Mouse (Mus musculus) midbrain, embryonic 12.5 days (tissue): Measurements from ENCODE around the gene Mapk11. TPM values are rescaled to one million over a fixed set of nuclear protein-coding genes. Genes with fewer than 3 reads are reported as not detected.
A peak's percentile ranks its signal among the peaks of the same experiment; 100 is the strongest.

Experiments used
- ATAC-seq: fragments of 200-750 bp; cut with Nextera tagmentation; 2 replicates; pipeline ENCODE4 v1.8.0; 2017; ENCODE audit warnings: low read depth, moderate TSS enrichment, moderate library complexity; ENCODE audit not compliant: low FRiP score
- H3K27ac ChIP-seq: fragments of 300-500 bp; sonication (generic); replicated peaks from 2 replicates; pipeline ENCODE4 v1.5.1; 2016; ENCODE audit warnings: mild to moderate bottlenecking
- H3K27me3 ChIP-seq: fragments of 300-500 bp; sonication (generic); 2 replicates; pipeline ENCODE4 v1.6.1; 2016; ENCODE audit warnings: mild to moderate bottlenecking
- H3K36me3 ChIP-seq: fragments of 300-500 bp; sonication (generic); 2 replicates; pipeline ENCODE4 v1.6.1; 2016
- H3K4me1 ChIP-seq: fragments of 300-500 bp; sonication (generic); 2 replicates; pipeline ENCODE4 v1.6.1; 2016
- H3K4me2 ChIP-seq: fragments of 300-500 bp; sonication (generic); replicated peaks from 2 replicates; pipeline ENCODE4 v1.6.1; 2016; ENCODE audit warnings: mild to moderate bottlenecking, moderate library complexity
- H3K4me3 ChIP-seq: fragments of 300-500 bp; sonication (generic); 2 replicates; pipeline ENCODE4 v1.5.1; 2016; ENCODE audit warnings: mild to moderate bottlenecking
- H3K9ac ChIP-seq: fragments of 300-500 bp; sonication (generic); replicated peaks from 2 replicates; pipeline ENCODE4 v1.6.1; 2016; ENCODE audit warnings: mild to moderate bottlenecking, moderate library complexity
- H3K9me3 ChIP-seq: fragments of 300-500 bp; sonication (generic); 2 replicates; pipeline ENCODE4 v1.6.1; 2016; ENCODE audit warnings: mild to moderate bottlenecking
- WGBS: fragments of 180-500 bp; shearing (Covaris S2); methylation state at CpG from one replicate; pipeline ENCODE4 v1.1.7; 2016; 5-methylcytosine and 5-hydroxymethylcytosine counted together
- polyA plus RNA-seq: library from polyadenylated mRNA; unstranded; fragments of >200 nt; fragmentation: Nextera tagmentation; extraction: Ambion mirVana; gene quantifications from 2 replicates; pipeline ENCODE4 v1.2.1, GENCODE M21; 2016

Mapk11 gene
- polyA plus RNA-seq, 1 experiment from 2014 or later, result 45.7 TPM

- Histone ChIP-seq H3K27me3 (no peaks in the 10 kb centered on the region), H3K4me2 (peak within 1 kb of the TSS; percentile 98), H3K4me1 (peaks cover 45% of the 10 kb centered on the region), H3K9me3 (no peaks in the 10 kb centered on the region), H3K9ac (peak within 1 kb of the TSS; percentile 87), H3K27ac (peak within 1 kb of the TSS; percentile 78), H3K4me3 (peak within 1 kb of the TSS; percentile 90), H3K36me3 (peaks cover 24% of the 10 kb centered on the region)
- under 1% methylated on average over 47 of the region's 47 CpGs for WGBS
- peak; percentile 78 for ATAC-seq
These were observed 26.6 kb downstream of the Mapk11 start, which contains the start of gene Tubgcp6 for GRCm38 (mm10) chr15:89122649-89123366. TSS of gene Tubgcp6 (minus strand) at chr15:89123112.

- H3K9me3 ChIP-seq, result no peaks in the 10 kb centered on the region
- no peaks in the 10 kb centered on the region for H3K27me3 ChIP-seq
- H3K27ac ChIP-seq, result no peak overlapping the region
- no peak overlapping the region for H3K4me3 ChIP-seq
- H3K4me1 ChIP-seq, result peaks cover 30% of the 10 kb centered on the region
- no peak overlapping the region for H3K9ac ChIP-seq
- ATAC-seq, result no peak
- peaks cover 62% of the 10 kb centered on the region for H3K36me3 ChIP-seq
- H3K4me2 ChIP-seq, result no peak overlapping the region
These were observed 31.4 kb downstream of the Mapk11 start for GRCm38 (mm10) chr15:89118007-89118406.

- ATAC-seq, result no peak
- H3K9me3 ChIP-seq, result no peaks in the 10 kb centered on the region
- H3K27ac ChIP-seq, result no peak overlapping the region
- WGBS, result 81% methylated on average over 9 of the region's 9 CpGs
- H3K4me3 ChIP-seq, result no peak overlapping the region
- H3K9ac ChIP-seq, result no peak overlapping the region
- no peak overlapping the region for H3K4me2 ChIP-seq
- H3K4me1 ChIP-seq, result no peaks in the 10 kb centered on the region
- no peaks in the 10 kb centered on the region for H3K27me3 ChIP-seq
- peaks cover 92% of the 10 kb centered on the region for H3K36me3 ChIP-seq
These were observed 39.3 kb downstream of the Mapk11 start for GRCm38 (mm10) chr15:89110147-89110546.

- peaks cover 95% of the 10 kb centered on the region for H3K36me3 ChIP-seq
- H3K9me3 ChIP-seq, result no peaks in the 10 kb centered on the region
- no peak overlapping the region for H3K9ac ChIP-seq
- no peak overlapping the region for H3K27ac ChIP-seq
- H3K4me3 ChIP-seq, result no peak overlapping the region
- 97% methylated on average over 1 of the region's 1 CpGs for WGBS
- ATAC-seq, result no peak
- H3K4me1 ChIP-seq, result no peaks in the 10 kb centered on the region
- H3K27me3 ChIP-seq, result no peaks in the 10 kb centered on the region
- H3K4me2 ChIP-seq, result no peak overlapping the region
These were observed 42.5 kb downstream of the Mapk11 start for GRCm38 (mm10) chr15:89106976-89107375.

- no peaks in the 10 kb centered on the region for H3K27me3 ChIP-seq
- H3K4me1 ChIP-seq, result no peaks in the 10 kb centered on the region
- WGBS, result 89% methylated on average over 13 of the region's 13 CpGs
- H3K4me3 ChIP-seq, result no peak overlapping the region
- no peak for ATAC-seq
- H3K4me2 ChIP-seq, result no peak overlapping the region
- H3K36me3 ChIP-seq, result peaks cover 96% of the 10 kb centered on the region
- H3K9me3 ChIP-seq, result no peaks in the 10 kb centered on the region
- no peak overlapping the region for H3K27ac ChIP-seq
- H3K9ac ChIP-seq, result no peak overlapping the region
These were observed 43.4 kb downstream of the Mapk11 start for GRCm38 (mm10) chr15:89106073-89106472.

GRCm38 (mm10) chr15:89104425-89104824, 45.0 kb downstream of the Mapk11 start:
- WGBS, result 96% methylated on average over 8 of the region's 8 CpGs
- no peak overlapping the region for H3K27ac ChIP-seq
- H3K9ac ChIP-seq, result no peak overlapping the region
- no peak overlapping the region for H3K4me2 ChIP-seq
- H3K4me1 ChIP-seq, result no peaks in the 10 kb centered on the region
- peaks cover 96% of the 10 kb centered on the region for H3K36me3 ChIP-seq
- no peaks in the 10 kb centered on the region for H3K9me3 ChIP-seq
- H3K27me3 ChIP-seq, result no peaks in the 10 kb centered on the region
- H3K4me3 ChIP-seq, result no peak overlapping the region
- ATAC-seq, result no peak

- no peak for ATAC-seq
- 90% methylated on average over 10 of the region's 10 CpGs for WGBS
- H3K36me3 ChIP-seq, result peaks cover 96% of the 10 kb centered on the region
These were observed 45.5 kb downstream of the Mapk11 start for GRCm38 (mm10) chr15:89103921-89104320.

GRCm38 (mm10) chr15:89102646-89103045, 46.8 kb downstream of the Mapk11 start:
- Histone ChIP-seq H3K27me3 (no peaks in the 10 kb centered on the region), H3K9me3 (no peaks in the 10 kb centered on the region), H3K4me2 (no peak overlapping the region), H3K9ac (no peak overlapping the region), H3K36me3 (peaks cover 96% of the 10 kb centered on the region), H3K4me3 (no peak overlapping the region), H3K27ac (no peak overlapping the region), H3K4me1 (no peaks in the 10 kb centered on the region)
- 55% methylated on average over 5 of the region's 5 CpGs for WGBS
- ATAC-seq, result no peak

More at GRCm38 (mm10) chr15:89103921-89104320, 45.5 kb downstream of the Mapk11 start:
- Histone ChIP-seq H3K4me3 (no peak overlapping the region), H3K4me1 (no peaks in the 10 kb centered on the region), H3K9ac (no peak overlapping the region), H3K27ac (no peak overlapping the region), H3K27me3 (no peaks in the 10 kb centered on the region), H3K9me3 (no peaks in the 10 kb centered on the region), H3K4me2 (no peak overlapping the region)

GRCm38 (mm10) chr15:89100823-89101222, 48.6 kb downstream of the Mapk11 start:
- no peak for ATAC-seq
- no peak overlapping the region for H3K27ac ChIP-seq
- H3K4me1 ChIP-seq, result no peaks in the 10 kb centered on the region
- H3K36me3 ChIP-seq, result peaks cover 96% of the 10 kb centered on the region
- no peak overlapping the region for H3K4me2 ChIP-seq
- H3K27me3 ChIP-seq, result no peaks in the 10 kb centered on the region
- no peak overlapping the region for H3K4me3 ChIP-seq
- H3K9me3 ChIP-seq, result no peaks in the 10 kb centered on the region
- no peak overlapping the region for H3K9ac ChIP-seq
- 92% methylated on average over 12 of the region's 12 CpGs for WGBS

GRCm38 (mm10) chr15:89098616-89099015, 50.8 kb downstream of the Mapk11 start:
- no peak for ATAC-seq
- Histone ChIP-seq H3K9ac (no peak overlapping the region), H3K27me3 (no peaks in the 10 kb centered on the region), H3K27ac (no peak overlapping the region), H3K4me3 (no peak overlapping the region), H3K4me2 (no peak overlapping the region), H3K9me3 (no peaks in the 10 kb centered on the region), H3K36me3 (peaks cover 97% of the 10 kb centered on the region), H3K4me1 (no peaks in the 10 kb centered on the region)
- WGBS, result 88% methylated on average over 7 of the region's 7 CpGs

GRCm38 (mm10) chr15:89097450-89097849, 52.0 kb downstream of the Mapk11 start:
- Histone ChIP-seq H3K9me3 (no peaks in the 10 kb centered on the region), H3K4me1 (no peaks in the 10 kb centered on the region), H3K9ac (no peak overlapping the region), H3K36me3 (peaks cover 99% of the 10 kb centered on the region), H3K27ac (no peak overlapping the region), H3K27me3 (no peaks in the 10 kb centered on the region), H3K4me2 (no peak overlapping the region), H3K4me3 (no peak overlapping the region)
- WGBS, result 93% methylated on average over 5 of the region's 5 CpGs
- ATAC-seq, result no peak
